Mouse (Mus musculus) retina, postnatal 1 day (tissue): ENCODE results near the gene Atp5b.
"Not testable (repeated sequence)": the region's sequence is repeated elsewhere in the genome, so short reads cannot be mapped to it uniquely, and the experiment has no call there.

Source experiments
- DNase-seq: peaks from one replicate; pipeline ENCODE4 v3.0.0-alpha.2; 2012

Atp5b gene

DNA sequence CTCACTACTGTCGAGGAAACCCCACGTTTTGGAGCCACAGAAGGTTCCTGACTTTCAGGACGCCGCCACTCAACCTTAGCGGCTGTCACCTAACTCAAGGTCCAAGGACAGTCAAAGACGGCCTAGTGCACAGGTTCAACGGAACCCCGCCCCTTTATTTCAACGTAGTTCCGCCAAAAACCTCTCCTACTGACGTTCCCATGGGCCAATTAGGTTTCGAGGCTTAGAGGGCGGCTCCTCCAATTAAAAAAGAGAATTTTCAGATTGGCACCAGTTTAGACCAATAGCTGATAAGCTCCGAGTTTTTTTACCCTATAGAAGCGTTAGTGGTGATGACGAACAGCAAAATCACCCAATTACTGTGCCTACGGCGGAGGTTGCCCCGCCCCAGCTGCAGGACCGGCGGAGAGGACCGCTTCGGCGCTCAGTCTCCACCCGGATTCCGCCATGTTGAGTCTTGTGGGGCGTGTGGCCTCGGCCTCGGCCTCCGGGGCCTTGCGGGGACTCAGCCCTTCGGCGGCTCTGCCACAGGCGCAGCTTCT is at the start of gene Atp5b:
Gene Atp5b, plus strand, starts transcription at position 394 of the 542 bp plus-strand sequence.
- peak; percentile 100 for DNase-seq

DNA sequence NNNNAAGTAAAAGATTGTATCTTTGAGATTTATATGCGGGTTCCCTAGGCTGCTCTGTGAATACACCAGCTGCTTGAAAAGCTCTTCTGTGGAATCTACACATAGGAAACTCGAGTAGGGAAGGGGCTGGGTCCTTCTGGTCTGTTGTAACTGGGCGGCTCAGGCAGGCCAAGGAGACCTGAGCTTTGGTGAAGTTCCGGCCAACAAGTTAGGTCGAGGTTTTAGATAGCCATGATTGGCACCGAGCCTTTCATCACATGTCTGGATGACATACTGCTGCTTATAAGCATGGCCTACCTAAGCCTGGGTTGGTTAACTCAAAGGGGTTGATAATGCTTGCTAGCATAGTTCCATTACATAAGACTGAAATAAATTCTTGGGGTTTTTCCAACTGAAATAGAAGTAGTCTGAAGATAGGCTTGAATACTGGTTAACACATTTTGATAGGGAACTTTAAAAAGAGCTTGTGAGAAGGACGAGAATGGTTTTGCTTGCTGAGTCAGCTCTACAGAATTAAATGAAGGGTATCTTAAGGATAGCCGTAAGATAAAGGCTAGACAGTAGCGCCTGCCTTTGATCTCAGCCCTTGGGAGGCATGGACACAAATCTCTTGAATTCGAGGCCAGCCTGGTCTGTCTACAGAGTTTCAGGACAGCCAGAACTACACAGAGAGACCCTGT is 46.2 kb upstream of the Atp5b start:
- peak; percentile 10 for DNase-seq

DNA sequence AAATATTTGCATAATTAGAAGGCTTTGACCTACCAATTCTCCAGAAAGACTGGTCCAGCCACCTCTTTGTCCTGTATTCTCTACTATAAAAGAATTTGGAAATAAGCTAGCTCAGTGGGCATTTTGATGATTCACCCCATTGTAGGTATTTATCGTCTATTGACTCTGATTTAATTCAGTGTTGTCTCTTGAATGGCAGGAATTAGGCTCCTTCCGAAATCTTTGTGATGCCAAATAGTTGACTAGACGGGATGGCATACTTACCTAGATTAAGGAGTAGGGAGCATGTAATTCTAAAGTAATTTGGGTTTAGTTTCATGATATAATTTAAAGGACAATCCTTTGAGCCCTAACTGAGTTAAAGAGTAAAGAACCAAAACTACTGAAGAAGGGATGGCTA is 45.2 kb upstream of the Atp5b start:
- DNase-seq = no peak

DNA sequence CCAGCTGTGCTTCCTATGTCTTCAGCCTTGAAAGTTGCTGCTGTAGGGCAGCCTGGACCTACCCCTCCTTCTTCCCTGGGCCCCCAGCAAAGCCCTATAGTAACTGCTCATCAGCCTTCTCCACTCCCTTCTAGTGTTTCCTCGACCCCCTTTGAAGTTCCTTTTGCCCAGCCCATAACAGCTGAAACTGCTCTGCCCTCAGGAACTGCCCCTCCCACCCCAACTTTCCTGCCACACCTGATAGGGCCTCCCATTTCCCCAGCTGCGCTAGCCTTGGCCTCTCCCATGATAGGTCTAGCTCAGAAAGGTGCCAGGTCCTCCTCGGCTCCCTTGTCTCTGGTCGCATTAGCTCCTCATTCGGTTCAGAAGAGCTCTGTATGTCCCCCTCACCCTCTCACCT is 43.9 kb upstream of the Atp5b start:
- DNase-seq = no peak

DNA sequence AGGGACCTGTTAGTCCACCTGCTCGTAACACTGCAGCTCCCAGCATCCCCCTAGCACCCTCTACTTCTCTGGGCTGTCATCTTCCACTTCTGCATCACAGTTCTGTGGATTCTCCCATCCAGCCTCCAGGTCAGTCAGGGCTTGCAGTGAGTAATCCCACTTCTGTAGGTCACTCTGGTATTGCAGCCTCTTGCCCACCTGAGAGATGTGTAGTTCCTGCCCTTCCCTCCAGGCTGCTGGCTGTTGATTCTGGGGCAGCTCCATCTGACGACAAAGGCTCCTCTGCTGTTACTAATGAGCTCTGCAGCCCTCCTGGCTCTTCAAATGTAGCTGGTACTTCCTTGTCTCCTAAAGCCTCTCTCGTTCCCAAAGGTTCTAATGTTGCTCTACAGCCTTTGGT is 43.2 kb upstream of the Atp5b start:
- no peak for DNase-seq

DNA sequence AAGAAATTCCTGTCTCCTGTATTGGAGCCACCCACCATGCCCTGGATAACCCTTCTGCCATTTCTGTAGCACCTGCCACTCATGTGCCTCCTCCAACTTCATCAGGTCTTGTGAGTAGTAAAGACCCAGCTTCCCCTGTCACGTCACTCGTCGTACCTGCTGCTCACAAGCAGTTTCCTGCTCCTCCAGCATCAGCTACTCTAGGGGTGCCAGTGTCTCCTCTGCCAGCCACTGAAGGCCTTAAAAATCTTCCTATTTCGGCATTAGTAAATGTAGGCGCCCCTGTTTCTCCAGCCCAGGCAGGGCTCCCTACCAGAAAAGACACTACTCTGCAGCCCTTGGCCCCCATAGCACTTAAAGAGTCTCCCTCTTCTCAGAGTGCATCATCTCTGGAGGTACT is 42.8 kb upstream of the Atp5b start:
- DNase-seq = no peak

DNA sequence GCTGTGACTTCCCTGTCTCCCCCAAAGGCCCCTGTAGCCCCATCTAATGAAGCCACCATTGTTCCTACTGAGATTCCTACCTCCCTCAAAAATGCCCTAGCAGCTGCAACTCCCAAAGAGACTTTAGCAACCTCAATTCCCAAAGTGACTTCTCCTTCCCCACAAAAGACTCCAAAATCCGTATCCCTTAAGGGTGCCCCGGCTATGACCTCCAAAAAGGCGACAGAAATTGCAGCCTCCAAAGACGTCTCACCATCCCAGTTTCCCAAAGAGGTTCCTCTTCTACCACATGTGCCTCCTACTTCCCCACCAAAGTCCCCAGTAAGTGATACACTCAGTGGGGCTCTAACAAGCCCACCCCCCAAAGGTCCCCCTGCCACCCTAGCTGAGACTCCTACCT is 41.4 kb upstream of the Atp5b start:
- no peak for DNase-seq

DNA sequence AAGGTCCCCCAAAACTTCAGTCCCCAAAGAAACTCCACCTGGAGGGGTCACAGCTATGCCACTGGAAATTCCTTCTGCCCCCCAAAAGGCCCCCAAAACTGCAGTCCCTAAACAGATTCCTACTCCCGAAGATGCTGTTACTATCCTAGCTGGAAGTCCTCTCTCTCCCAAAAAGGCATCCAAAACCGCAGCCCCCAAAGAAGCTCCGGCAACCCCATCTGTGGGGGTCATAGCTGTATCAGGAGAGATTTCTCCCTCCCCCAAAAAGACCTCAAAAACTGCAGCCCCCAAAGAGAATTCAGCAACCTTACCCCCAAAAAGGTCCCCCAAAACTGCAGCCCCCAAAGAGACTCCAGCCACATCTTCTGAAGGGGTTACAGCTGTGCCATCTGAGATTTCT is 40.6 kb upstream of the Atp5b start:
- no peak for DNase-seq

DNA sequence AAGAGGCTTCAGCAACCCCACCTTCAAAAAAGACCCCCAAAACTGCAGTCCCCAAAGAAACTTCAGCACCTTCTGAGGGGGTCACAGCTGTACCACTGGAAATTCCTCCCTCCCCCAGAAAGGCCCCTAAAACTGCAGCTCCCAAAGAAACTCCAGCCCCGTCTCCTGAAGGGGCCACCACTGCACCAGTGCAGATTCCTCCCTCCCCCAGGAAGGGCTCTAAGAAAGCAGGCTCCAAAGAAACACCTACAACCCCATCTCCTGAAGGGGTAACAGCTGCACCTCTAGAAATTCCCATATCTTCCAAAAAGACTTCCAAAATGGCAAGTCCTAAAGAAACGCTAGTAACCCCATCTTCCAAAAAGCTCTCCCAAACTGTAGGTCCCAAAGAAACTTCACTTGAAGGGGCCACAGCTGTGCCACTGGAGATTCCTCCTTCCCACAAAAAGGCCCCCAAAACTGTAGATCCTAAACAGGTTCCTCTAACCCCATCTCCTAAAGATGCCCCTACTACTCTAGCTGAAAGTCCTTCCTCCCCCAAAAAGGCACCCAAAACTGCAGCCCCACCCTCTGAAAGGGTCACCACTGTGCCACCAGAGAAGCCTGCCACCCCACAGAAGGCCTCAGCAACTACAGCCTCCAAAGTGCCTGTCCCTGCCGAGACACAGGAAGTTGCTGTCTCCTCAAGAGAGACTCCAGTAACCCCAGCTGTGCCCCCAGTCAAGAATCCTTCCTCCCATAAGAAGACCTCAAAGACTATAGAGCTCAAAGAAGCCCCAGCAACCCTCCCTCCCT is 39.8 kb upstream of the Atp5b start:
- DNase-seq = no peak

DNA sequence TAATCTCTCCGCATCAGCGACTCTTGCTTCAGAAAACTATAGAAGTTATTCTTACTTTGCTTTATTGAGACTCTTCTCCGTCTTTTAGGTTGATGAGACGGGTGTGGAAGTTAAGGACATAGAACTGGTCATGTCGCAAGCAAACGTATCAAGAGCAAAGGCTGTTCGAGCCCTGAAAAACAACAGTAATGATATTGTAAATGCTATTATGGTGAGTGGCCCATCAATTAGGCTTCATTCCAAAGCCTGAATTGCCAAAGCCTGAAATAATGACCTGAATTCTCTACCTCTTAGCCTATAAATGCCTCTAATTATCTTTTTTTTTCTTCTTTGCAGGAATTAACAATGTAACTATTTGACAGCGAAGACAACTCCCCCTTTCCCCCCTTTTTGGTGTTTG is 34.9 kb upstream of the Atp5b start:
- no peak for DNase-seq

DNA sequence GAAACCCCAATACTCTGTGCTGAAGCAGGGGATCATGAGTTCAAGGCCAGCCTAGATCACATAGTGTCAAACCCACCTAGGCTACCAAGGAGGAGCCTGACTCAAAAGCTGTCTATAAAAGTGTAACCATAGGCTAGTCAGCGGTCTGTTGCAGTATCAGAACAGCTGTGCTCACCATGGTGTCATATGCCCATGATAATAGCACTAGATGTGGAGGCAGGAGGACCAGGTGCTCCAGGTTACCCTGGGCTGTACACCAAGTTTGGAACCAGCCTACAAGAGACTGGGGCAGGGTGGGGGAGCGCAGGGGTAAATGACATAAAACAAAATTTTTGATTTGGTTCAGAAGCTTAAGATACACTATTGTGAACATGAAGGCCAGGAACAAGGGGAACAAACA is 33.3 kb upstream of the Atp5b start:
- DNase-seq = no peak

DNA sequence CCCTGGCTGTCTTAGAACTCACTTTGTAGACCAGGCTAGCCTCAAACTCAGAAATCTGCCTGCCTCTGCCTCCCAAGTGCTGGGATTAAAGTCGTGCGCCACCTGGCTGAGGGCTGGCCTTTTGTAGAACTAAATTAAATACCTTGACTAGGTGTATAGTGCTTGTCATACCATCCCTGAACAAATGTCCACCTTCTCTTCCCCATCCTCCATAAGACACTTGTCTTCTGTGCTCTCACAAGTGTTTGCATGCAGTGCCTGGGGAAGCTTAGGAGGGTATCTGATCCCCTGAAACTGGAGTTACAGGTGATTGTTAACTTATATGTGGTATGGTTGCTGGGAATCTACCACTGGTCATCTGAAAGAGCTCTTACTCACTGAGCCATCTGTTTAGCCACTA is 32.7 kb upstream of the Atp5b start:
- no peak for DNase-seq

DNA sequence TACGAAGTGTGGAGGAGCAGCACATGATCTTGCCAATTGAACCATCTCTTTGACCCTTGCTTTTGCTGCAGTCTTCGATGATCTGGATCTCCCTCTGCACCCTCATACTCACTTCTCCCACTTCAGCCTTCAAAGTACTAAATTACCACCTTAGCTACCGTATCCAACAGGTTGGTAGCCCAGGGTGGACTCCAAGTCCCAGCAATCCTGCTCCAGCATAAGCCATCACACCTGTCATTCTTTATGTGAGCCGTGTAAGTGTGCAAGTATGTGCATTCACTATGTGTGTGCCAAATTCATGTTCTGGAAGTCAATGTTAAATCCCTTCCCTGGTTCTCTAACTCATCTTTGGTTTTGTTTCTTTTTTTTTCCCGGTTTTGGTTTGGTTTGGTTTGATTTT is 31.5 kb upstream of the Atp5b start:
- no peak for DNase-seq

DNA sequence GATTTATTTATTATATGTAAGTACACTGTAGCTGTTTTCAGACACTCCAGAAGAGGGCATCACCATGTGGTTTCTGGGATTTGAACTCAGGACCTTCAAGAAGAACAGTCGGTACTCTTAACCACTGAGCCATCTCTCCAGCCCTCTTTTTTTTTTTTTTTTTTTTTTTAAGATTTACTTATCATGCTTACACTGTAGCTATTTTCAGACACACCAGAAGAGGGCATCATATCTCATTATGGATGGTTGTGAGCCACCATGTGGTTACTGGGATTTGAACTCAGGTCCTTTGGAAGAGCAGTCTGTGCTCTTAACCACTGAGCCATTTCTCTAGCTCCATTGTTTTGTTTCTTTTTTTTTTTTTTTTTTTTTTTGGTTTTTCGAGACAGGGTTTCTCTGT is 30.9 kb upstream of the Atp5b start:
- not testable (repeated sequence) for DNase-seq

DNA sequence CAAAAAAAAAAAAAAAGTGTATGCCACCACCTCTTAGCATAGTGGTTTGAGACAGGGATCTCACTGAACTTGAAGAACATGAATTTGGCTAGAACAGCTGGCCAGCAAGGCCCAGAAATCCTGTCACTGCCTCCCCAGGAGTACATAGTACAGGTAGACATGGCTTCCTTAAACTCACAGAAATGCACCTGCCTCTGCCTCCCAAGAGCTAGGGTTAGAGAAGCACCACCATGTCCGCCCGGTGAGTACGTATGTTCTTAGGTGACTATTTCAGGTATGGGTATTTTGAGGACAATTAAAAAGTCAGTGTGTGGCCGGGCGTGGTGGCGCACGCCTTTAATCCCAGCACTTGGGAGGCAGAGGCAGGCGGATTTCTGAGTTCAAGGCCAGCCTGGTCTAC is 30.1 kb upstream of the Atp5b start:
- DNase-seq = no peak

DNA sequence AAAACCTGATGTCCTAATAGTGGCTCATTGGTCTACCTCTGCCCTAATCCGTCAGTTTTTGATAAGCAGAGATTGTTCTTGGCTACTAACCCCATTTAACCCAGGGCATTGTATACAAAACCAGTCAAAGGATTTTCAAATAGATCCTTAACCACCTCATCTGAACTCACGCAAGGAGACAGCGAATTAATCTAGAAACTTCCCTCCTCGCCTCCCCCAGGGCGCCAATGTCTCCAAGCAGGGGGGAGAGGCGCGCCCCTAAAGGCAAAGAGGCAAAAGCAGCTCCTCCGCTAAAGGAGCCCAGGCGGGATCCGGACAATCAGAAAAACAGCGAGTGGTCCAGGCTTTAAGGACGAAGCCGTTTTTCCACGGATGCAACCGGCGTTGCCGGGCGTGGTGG is 24.9 kb upstream of the Atp5b start:
- no peak for DNase-seq

DNA sequence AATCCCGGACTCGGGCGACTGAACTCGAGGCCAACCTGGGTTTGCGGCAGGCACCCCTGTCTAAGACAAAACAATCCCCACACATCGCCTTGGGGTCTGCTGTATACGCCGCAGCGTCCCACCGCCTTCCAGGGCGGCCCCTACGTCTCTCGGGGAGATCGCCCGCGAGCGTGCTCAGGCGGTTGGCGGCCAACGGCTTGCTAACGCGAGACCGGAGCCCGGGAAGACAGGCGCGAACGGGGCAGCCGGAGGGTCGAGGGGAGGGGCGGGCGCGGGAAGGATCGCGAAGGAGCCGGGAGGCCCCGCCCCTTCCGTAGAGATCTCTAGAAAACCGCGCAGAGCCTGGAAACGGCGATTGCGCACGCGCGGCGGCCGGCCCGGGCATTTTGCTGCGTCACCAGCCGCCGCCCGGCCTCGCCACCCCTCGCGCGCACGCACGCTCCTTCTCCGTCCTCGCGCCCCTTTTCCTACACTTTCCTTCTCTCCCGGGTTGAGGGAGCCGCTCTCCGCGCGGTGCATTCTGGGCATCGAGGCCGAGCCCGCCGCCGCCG is 24.4 kb upstream of the Atp5b start, which contains the start of gene Ptges3:
Gene Ptges3, plus strand, starts transcription at position 354 of the 551 bp plus-strand sequence.
- DNase-seq = peak; percentile 98

DNA sequence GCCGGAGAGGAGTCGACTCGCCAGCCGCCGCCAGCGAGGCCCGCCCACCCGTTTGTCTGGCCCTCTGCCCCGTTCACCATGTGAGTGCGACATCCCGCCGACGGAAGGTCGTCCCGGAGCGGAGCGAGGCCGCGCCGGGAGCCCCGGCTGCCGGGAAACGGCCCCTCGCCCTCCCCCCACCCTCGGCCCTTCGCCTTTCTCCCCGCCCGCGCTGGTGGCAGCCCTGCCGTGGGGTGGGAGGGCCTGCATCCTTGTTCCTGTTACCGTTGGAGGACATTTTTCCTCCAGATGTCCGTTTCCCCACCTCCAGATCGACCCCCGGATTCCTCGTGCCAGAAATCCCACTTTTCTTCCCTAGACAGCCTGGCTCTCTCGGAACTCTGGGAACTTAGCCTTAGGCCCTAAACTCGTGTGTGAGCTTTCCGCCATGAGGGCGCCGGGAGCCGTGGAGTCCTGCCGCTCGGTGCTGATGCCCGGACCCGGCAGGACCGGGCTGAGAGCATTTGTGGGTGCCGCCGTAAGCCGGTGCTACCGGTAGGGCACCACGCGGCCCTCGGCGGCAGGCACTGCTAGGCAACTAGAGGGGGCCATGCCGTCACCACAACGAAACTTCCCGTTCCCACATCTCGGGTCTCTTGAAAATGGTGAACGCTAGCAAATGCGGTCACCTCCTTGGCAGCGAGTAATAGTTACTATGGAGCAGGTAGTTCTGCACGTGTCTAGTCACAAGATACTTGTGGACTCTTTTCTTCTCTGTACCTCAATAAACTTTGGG is 23.7 kb upstream of the Atp5b start:
- peak; percentile 72 for DNase-seq

DNA sequence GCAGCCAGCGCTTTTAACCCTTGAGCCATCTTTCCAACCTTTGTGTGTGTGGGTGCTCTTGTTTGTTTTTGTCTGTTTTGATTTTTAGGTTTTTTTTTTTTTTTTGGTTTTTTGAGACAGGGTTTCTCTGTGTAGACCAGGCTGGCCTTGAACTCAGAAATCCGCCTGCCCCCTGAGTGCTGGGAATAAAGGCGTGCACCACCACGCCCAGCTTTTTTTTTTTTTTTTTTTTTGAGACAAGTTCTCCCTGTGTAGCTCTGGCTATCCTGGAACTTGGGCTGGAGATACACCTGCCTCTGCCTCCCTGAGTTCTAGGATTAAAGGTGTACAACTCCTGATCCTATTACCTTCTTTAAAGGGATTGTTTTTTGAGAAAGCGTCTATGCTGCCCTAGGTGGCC is 22.0 kb upstream of the Atp5b start:
- no peak for DNase-seq

DNA sequence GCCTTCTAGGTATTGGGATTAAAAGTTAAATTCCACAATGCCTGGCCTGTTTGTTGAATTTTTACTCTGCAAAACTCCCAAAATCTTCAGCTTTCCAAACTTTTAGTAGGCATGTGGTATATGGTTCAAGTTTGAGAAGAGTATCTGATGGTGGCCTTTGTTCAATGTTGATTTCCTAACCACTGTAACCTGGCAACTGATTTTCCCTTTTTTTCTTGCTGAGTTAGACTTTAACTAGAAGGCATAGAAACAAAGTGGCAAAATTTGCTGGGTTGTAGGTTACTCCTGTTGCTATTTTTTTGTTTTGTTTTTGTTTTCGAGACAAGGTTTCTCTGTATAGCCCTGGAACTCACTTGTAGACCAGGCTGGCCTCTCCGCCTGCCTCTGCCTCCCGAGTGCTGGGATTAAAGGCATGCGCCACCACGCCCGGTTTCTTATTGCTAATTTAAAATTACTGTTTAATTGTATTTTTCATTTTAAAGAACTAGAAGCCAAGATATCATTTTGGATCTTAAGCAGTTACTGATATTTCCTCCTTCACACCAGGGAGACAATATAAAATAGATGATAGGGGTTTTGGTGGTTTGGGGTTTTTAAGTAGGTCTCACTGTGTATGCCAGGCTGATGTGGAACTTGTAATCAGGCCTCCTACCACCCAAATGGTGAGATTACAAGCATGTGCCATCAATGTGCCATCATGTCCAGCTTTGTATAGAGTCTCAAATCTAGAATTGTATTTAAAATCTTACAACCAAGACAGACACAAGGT is 20.7 kb upstream of the Atp5b start:
- no peak for DNase-seq

DNA sequence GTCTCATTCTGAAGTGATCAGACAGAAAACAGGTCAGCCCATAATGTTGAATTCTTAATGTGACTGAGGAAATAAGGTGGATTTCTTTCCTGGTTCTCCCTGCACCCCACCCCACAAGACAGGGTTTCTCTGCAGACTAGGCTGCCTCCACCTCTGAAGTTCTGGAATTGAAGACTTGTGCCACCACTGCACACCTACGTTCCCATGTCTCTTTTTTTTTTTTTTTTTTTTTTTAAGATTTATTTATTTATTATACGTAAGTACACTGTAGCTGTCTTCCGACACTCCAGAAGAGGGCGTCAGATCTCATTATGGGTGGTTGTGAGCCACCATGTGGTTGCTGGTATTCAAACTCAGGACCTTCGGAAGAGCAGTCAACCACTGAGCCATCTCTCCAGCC is 17.0 kb upstream of the Atp5b start:
- DNase-seq = no peak

DNA sequence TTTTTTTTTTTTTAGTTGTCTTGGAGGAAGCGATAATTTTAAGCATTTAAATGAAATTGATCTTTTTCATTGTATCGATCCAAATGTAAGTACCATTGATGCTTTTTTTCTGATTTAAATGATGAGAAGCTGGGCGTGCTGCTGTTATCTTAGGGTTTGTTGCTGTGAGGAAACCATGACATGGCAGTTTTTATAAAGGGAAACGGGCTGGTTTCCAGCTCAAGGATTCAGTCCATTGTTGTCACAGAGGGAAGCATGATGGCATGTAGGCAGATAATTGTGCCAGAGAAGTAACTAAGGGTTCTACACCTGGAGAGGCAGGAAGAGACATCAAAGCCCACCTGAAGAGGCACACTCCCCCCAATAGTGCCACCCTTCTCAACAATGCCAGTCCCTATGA is 13.9 kb upstream of the Atp5b start:
- no peak for DNase-seq
